Mouse (Mus musculus): Measurements from ENCODE around the gene Olfr303.
"Not testable (repeated sequence)": the region's sequence is repeated elsewhere in the genome, so short reads cannot be mapped to it uniquely, and the experiment has no call there.

Gene Olfr303

GRCm38 (mm10) chr7:86397689-86398088 is at the start of gene Olfr303:
Olfr303 (minus strand) TSS chr7:86397789.
- Histone ChIP-seq H3K27me3 (ENCODE audit: insufficient read depth, low read length) (no peaks in the 10 kb centered on the region), H3K4me3 (replicated peaks; ENCODE audit: low read length) (no peak within 1 kb of the TSS)
- TF ChIP-seq POU5F1 (IDR thresholded peaks at IDR 0.05; ENCODE audit: borderline replicate concordance, low read length) (no peak), NANOG (IDR thresholded peaks at IDR 0.05; ENCODE audit: borderline replicate concordance, low read length) (no peak), CTCF (conservative IDR thresholded peaks at IDR 0.05; ENCODE audit: low read length) (no peak)

GRCm38 (mm10) chr7:86403546-86403945 is 6.0 kb upstream of the Olfr303 start, which contains the start of gene Olfr301:
Olfr301 (plus strand) TSS chr7:86403846.
- Histone ChIP-seq H3K9me3 (ENCODE audit: low read length) (no peaks in the 10 kb centered on the region), H3K36me3 (ENCODE audit: insufficient read depth, low read length) (no peaks in the 10 kb centered on the region), H3K4me3 (replicated peaks; ENCODE audit: low read length) (no peak within 1 kb of the TSS), H3K4me1 (replicated peaks; ENCODE audit: low read depth, low read length) (no peaks in the 10 kb centered on the region), H3K27me3 (ENCODE audit: insufficient read depth, low read length) (no peaks in the 10 kb centered on the region)
- TF ChIP-seq POU5F1 (IDR thresholded peaks at IDR 0.05; ENCODE audit: borderline replicate concordance, low read length) (no peak), CTCF (conservative IDR thresholded peaks at IDR 0.05; ENCODE audit: low read length) (no peak), NANOG (IDR thresholded peaks at IDR 0.05; ENCODE audit: borderline replicate concordance, low read length) (no peak)

More at GRCm38 (mm10) chr7:86397689-86398088, at the start of gene Olfr303:
- Histone ChIP-seq H3K36me3 (ENCODE audit: insufficient read depth, low read length) (no peaks in the 10 kb centered on the region), H3K9me3 (ENCODE audit: low read length) (no peaks in the 10 kb centered on the region), H3K4me1 (replicated peaks; ENCODE audit: low read depth, low read length) (no peaks in the 10 kb centered on the region)

DNA sequence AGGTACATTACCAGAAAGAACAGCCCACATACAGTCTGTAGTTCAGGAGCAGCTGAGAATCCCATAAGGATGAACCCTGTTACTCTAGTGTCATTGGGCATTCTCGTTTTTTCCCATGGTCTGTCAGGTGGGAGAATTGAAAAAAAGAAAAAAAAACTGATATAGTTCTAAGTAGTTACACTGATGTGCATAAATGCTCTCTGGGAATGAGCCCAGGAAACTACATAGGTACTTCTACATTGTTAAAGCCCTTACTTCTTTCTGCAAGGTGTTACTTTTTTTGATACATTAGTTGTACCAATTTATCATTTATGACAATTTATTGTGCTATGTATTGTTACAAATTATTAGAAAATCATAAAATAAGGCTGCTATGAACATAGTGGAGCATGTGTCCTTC is 11.0 kb downstream of the Olfr303 start, which contains the start of gene Olfr304:
Gene Olfr304, minus strand, starts transcription at position 101 of the 400 bp plus-strand sequence.
- Histone ChIP-seq H3K27me3 (ENCODE audit: insufficient read depth, low read length) (no peaks in the 10 kb centered on the region), H3K36me3 (ENCODE audit: insufficient read depth, low read length) (no peaks in the 10 kb centered on the region), H3K4me1 (replicated peaks; ENCODE audit: low read depth, low read length) (no peaks in the 10 kb centered on the region), H3K9me3 (ENCODE audit: low read length) (no peaks in the 10 kb centered on the region), H3K4me3 (replicated peaks; ENCODE audit: low read length) (no peak within 1 kb of the TSS)
- TF ChIP-seq CTCF (conservative IDR thresholded peaks at IDR 0.05; ENCODE audit: low read length) = no peak
- no peak for TF ChIP-seq NANOG (IDR thresholded peaks at IDR 0.05; ENCODE audit: borderline replicate concordance, low read length)
- no peak for TF ChIP-seq POU5F1 (IDR thresholded peaks at IDR 0.05; ENCODE audit: borderline replicate concordance, low read length)

- H3K4me1 ChIP-seq (replicated peaks; ENCODE audit: low read depth, low read length) = no peaks in the 10 kb centered on the region
- no peaks in the 10 kb centered on the region for H3K9me3 ChIP-seq (ENCODE audit: low read length)
- TF ChIP-seq CTCF (conservative IDR thresholded peaks at IDR 0.05; ENCODE audit: low read length) (peak; percentile 43), NANOG (IDR thresholded peaks at IDR 0.05; ENCODE audit: borderline replicate concordance, low read length) (no peak), POU5F1 (IDR thresholded peaks at IDR 0.05; ENCODE audit: borderline replicate concordance, low read length) (no peak)
- no peaks in the 10 kb centered on the region for H3K36me3 ChIP-seq (ENCODE audit: insufficient read depth, low read length)
- no peaks in the 10 kb centered on the region for H3K27me3 ChIP-seq (ENCODE audit: insufficient read depth, low read length)
- H3K4me3 ChIP-seq (replicated peaks; ENCODE audit: low read length) = no peak overlapping the region
Observed at GRCm38 (mm10) chr7:86385769-86386168, 11.8 kb downstream of the Olfr303 start.

- TF ChIP-seq NANOG (IDR thresholded peaks at IDR 0.05; ENCODE audit: borderline replicate concordance, low read length) (no peak), POU5F1 (IDR thresholded peaks at IDR 0.05; ENCODE audit: borderline replicate concordance, low read length) (no peak), CTCF (conservative IDR thresholded peaks at IDR 0.05; ENCODE audit: low read length) (no peak)
- Histone ChIP-seq H3K4me1 (replicated peaks; ENCODE audit: low read depth, low read length) (no peaks in the 10 kb centered on the region), H3K4me3 (replicated peaks; ENCODE audit: low read length) (no peak within 1 kb of the TSS)
Observed at GRCm38 (mm10) chr7:86366828-86367227, 30.8 kb downstream of the Olfr303 start, which contains the start of gene Olfr305. Olfr305 (minus strand) TSS chr7:86366928.

DNA sequence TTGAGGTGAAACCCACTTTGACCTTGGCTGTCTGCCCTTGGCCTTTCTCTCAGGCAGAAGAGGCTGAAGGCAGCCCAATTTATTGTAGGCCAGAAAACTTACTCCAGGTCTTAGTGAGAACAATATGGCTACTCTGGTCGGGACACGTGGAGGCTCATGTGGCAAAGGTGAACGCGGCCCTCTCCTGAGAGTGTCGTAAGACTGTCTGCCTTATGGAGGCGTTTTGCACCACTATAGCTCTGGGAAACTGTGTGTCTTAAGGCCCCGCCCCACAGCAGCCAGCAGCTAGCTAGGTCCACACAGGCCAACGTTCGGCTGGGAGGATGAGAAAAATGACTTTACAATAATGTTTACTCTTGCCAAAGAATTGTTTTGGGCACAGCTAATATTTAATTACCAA is 51.3 kb downstream of the Olfr303 start:
- H3K9me3 ChIP-seq (ENCODE audit: low read length); H3K27me3 ChIP-seq (ENCODE audit: insufficient read depth, low read length); H3K4me3 ChIP-seq (replicated peaks; ENCODE audit: low read length); H3K36me3 ChIP-seq (ENCODE audit: insufficient read depth, low read length): not testable (repeated sequence)
- peaks cover 30% of the 10 kb centered on the region for H3K4me1 ChIP-seq (replicated peaks; ENCODE audit: low read depth, low read length)

More at GRCm38 (mm10) chr7:86366828-86367227, 30.8 kb downstream of the Olfr303 start, which contains the start of gene Olfr305:
- Histone ChIP-seq H3K9me3 (ENCODE audit: low read length) (no peaks in the 10 kb centered on the region), H3K27me3 (ENCODE audit: insufficient read depth, low read length) (no peaks in the 10 kb centered on the region), H3K36me3 (ENCODE audit: insufficient read depth, low read length) (no peaks in the 10 kb centered on the region)

DNA sequence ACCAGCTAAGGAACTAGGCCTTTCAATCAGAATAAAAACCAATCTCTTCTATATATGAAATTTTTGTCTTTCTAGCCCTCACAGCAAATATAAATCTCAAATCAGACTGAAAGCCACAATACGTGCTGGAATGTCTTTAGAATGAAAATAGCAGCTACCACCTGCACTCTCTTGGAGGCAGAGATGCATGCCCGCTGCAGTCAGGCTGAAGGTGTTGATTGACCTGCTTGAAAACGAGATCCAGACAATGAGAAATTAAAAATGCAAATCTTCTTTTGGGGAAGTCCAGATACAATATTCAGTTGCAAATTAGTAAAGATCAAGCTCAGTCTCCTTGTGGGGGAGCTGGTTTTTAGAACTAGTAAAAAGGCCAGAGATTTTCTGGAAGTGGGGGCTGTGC is 53.3 kb downstream of the Olfr303 start:
- no peaks in the 10 kb centered on the region for H3K36me3 ChIP-seq (ENCODE audit: insufficient read depth, low read length)
- peak overlapping the region; percentile 46; the same call in 1 of the 2 replicates for H3K4me3 ChIP-seq (replicated peaks; ENCODE audit: low read length)
- no peaks in the 10 kb centered on the region for H3K27me3 ChIP-seq (ENCODE audit: insufficient read depth, low read length)
- peaks cover 30% of the 10 kb centered on the region for H3K4me1 ChIP-seq (replicated peaks; ENCODE audit: low read depth, low read length)
- TF ChIP-seq POU5F1 (IDR thresholded peaks at IDR 0.05; ENCODE audit: borderline replicate concordance, low read length) (no peak), NANOG (IDR thresholded peaks at IDR 0.05; ENCODE audit: borderline replicate concordance, low read length) (no peak), CTCF (conservative IDR thresholded peaks at IDR 0.05; ENCODE audit: low read length) (no peak)
- no peaks in the 10 kb centered on the region; the same call in 1 of the 2 replicates for H3K9me3 ChIP-seq (ENCODE audit: low read length)

DNA sequence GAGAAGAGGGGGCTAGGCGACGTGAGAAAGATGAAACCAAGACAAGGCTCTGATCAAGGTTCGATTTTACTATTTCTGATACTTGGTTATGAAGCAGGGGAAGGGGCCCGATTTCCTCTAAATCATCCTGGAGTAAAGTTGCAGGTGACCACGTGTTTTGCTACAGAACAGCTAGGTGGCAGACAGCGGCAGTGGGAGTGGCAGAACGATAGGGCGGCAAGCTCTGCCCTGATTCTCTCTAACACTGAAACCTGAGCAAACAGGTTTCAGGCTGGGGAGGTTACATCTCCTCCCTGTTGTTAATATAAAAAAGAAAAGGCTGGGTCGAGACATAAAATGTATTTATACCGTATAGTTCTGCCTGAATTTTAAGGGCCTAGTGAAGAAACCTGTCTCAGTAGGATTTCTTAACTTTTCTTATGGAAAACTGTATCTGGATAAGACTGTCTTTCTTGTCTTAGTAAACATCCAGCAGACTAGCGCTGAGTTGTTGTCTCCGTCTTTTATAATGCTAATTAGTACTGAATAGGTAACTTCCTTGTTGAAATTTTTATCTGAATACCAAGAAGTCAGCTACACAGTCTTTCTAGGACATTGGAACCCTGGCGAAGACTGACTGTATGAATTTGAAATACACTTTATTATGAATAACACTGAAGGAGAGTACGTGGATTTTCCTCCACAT is 54.6 kb downstream of the Olfr303 start:
- Histone ChIP-seq H3K4me3 (replicated peaks; ENCODE audit: low read length) (0 out of 2 replicates have a peak overlapping the region, but pooled peaks have one; percentile 46), H3K4me1 (replicated peaks; ENCODE audit: low read depth, low read length) (peaks cover 23% of the 10 kb centered on the region), H3K36me3 (ENCODE audit: insufficient read depth, low read length) (no peaks in the 10 kb centered on the region), H3K27me3 (ENCODE audit: insufficient read depth, low read length) (no peaks in the 10 kb centered on the region), H3K9me3 (ENCODE audit: low read length) (no peaks in the 10 kb centered on the region; the same call in 1 of the 2 replicates)
- peak; percentile 27; the same call in 1 of the 2 replicates for TF ChIP-seq NANOG (IDR thresholded peaks at IDR 0.05; ENCODE audit: borderline replicate concordance, low read length)
- TF ChIP-seq CTCF (conservative IDR thresholded peaks at IDR 0.05; ENCODE audit: low read length) = no peak
- TF ChIP-seq POU5F1 (IDR thresholded peaks at IDR 0.05; ENCODE audit: borderline replicate concordance, low read length) = peak; percentile 31; the same call in 1 of the 2 replicates

Measured in E14TG2a.4 (cell line).